Mouse (Mus musculus): ENCODE results near the gene Fgfr2.
"Not testable (repeated sequence)": the region's sequence is repeated elsewhere in the genome, so short reads cannot be mapped to it uniquely, and the experiment has no call there.

The Fgfr2 gene

GRCm38 (mm10) chr7:130537068-130537467, 2586.1 kb downstream of the Fgfr2 start:
- no peak for DNase-seq

GRCm38 (mm10) chr7:130535174-130535573, 2588.0 kb downstream of the Fgfr2 start:
- no peak for DNase-seq

- peak; percentile 89 for DNase-seq
Observed at GRCm38 (mm10) chr7:130533316-130534260, 2589.6 kb downstream of the Fgfr2 start.

- DNase-seq = not testable (repeated sequence)
Observed at GRCm38 (mm10) chr7:130531138-130531537, 2592.0 kb downstream of the Fgfr2 start.

- no peak for DNase-seq
Observed at GRCm38 (mm10) chr7:130527306-130527705, 2595.8 kb downstream of the Fgfr2 start.

GRCm38 (mm10) chr7:130523451-130523850, 2599.7 kb downstream of the Fgfr2 start:
- DNase-seq = no peak

- DNase-seq = no peak
Observed at GRCm38 (mm10) chr7:130520812-130521422, 2602.2 kb downstream of the Fgfr2 start.

GRCm38 (mm10) chr7:130520049-130520425, 2603.1 kb downstream of the Fgfr2 start, which contains the start of gene Ate1:
Ate1 (minus strand) TSS chr7:130520369.
- DNase-seq = no peak

GRCm38 (mm10) chr7:130519096-130520048, 2603.8 kb downstream of the Fgfr2 start:
- peak; percentile 95 for DNase-seq

- peak; percentile 50 for DNase-seq
Observed at GRCm38 (mm10) chr7:130518213-130519095, 2604.7 kb downstream of the Fgfr2 start.

- no peak for DNase-seq
Observed at GRCm38 (mm10) chr7:130510243-130510642, 2612.9 kb downstream of the Fgfr2 start.

GRCm38 (mm10) chr7:130503006-130503405, 2620.1 kb downstream of the Fgfr2 start:
- no peak for DNase-seq

GRCm38 (mm10) chr7:130501499-130501898, 2621.7 kb downstream of the Fgfr2 start:
- DNase-seq = no peak

GRCm38 (mm10) chr7:130493346-130493745, 2629.8 kb downstream of the Fgfr2 start:
- no peak for DNase-seq

GRCm38 (mm10) chr7:130492026-130492425, 2631.1 kb downstream of the Fgfr2 start:
- DNase-seq = no peak

GRCm38 (mm10) chr7:130479003-130479402, 2644.1 kb downstream of the Fgfr2 start:
- DNase-seq = not testable (repeated sequence)

- peak; percentile 67 for DNase-seq
Observed at GRCm38 (mm10) chr7:130475970-130476369, 2647.2 kb downstream of the Fgfr2 start.

- no peak for DNase-seq
Observed at GRCm38 (mm10) chr7:130473881-130474280, 2649.3 kb downstream of the Fgfr2 start.

GRCm38 (mm10) chr7:130472683-130473082, 2650.5 kb downstream of the Fgfr2 start:
- DNase-seq = no peak

- no peak for DNase-seq
Observed at GRCm38 (mm10) chr7:130471045-130471444, 2652.1 kb downstream of the Fgfr2 start.

- DNase-seq = no peak
Observed at GRCm38 (mm10) chr7:130455587-130456246, 2667.4 kb downstream of the Fgfr2 start.

All from cerebellum, adult 9-10 months (tissue).